Mouse (Mus musculus) CH12.LX (cell line): ENCODE measurements at regions not wholly inside any gene's neighbourhood (a gene's known extent, or its start where the extent isn't known, plus 50 kb on each side); places are given as distances from the start of the nearest gene placed in this dataset.

Experiments
- DNase-seq: peaks from one replicate; pipeline ENCODE4 v3.0.0-alpha.2; 2013; ENCODE audit errors: extremely low read depth
- H3K27ac ChIP-seq: 2 replicates; pipeline ENCODE4 v1.5.1; 2012; ENCODE audit warnings: low read depth, mild to moderate bottlenecking, control low read depth, moderate library complexity; ENCODE audit not compliant: insufficient read depth
- H3K27me3 ChIP-seq: replicated peaks from 2 replicates; pipeline ENCODE3; 2012; ENCODE audit warnings: inconsistent platforms
- H3K36me3 ChIP-seq, 2 experiments: replicated peaks in 1 of 2; 2 replicates each; pipeline versions ENCODE3 to v1.6.1; 2012; ENCODE audit warnings: inconsistent platforms in 1 of 2, low read length in 1 of 2, mild to moderate bottlenecking in 1 of 2, mixed read lengths in 1 of 2, moderate library complexity in 1 of 2; ENCODE audit not compliant: control insufficient read depth in 1 of 2, insufficient read depth in 1 of 2
- H3K4me1 ChIP-seq, 2 experiments: 2 replicates each; pipeline ENCODE4 v1.6.1; 2012; ENCODE audit warnings: inconsistent platforms in 1 of 2, moderate library complexity in 1 of 2; ENCODE audit not compliant: insufficient read depth in 2 of 2, control insufficient read depth in 1 of 2
- H3K4me2 ChIP-seq: 2 replicates; pipeline ENCODE4 v1.6.1; 2012; ENCODE audit warnings: low read depth, mild to moderate bottlenecking, control low read depth; ENCODE audit not compliant: poor library complexity, insufficient read depth, severe bottlenecking
- H3K4me3 ChIP-seq, 3 experiments: fragments of 150-350 bp in 1 of 3; sonication (generic) in 1 of 3; replicated peaks in 1 of 3; 2 replicates each; pipeline versions ENCODE3 to v1.5.1; 2011 to 2012; ENCODE audit warnings: low read depth in 2 of 3, low read length in 2 of 3, mild to moderate bottlenecking in 2 of 3, moderate library complexity in 2 of 3, control low read depth in 1 of 3, improper control_type of control experiment in 1 of 3, inconsistent platforms in 1 of 3, mixed read lengths in 1 of 3; ENCODE audit not compliant: poor library complexity in 1 of 3
- H3K79me2 ChIP-seq: replicated peaks from 2 replicates; pipeline ENCODE4 v1.6.1; 2012; ENCODE audit warnings: mild to moderate bottlenecking, moderate library complexity; ENCODE audit not compliant: control insufficient read depth, poor library complexity, insufficient read depth, severe bottlenecking; ENCODE audit errors: extremely low read depth
- H3K9ac ChIP-seq: 2 replicates; pipeline ENCODE4 v1.6.1; 2012; ENCODE audit warnings: low read depth, mild to moderate bottlenecking, control low read depth, moderate library complexity; ENCODE audit not compliant: insufficient read depth
- H3K9me3 ChIP-seq: replicated peaks from 2 replicates; pipeline ENCODE3; 2012; ENCODE audit warnings: low read length, inconsistent platforms, mixed read lengths
- CHD1 ChIP-seq: IDR thresholded peaks from 2 replicates; pipeline ENCODE4 v1.6.1; 2012; ENCODE audit warnings: low read depth, low read length, improper control_type of control experiment, inconsistent platforms
- CHD2 ChIP-seq: IDR thresholded peaks from 2 replicates; pipeline ENCODE4 v1.6.1; 2011; ENCODE audit warnings: low read length, improper control_type of control experiment
- CTCF ChIP-seq, 2 experiments: IDR thresholded peaks in 1 of 2; conservative IDR thresholded peaks in 1 of 2; 2 replicates each; pipeline ENCODE4 v1.5.1; 2011 to 2012; ENCODE audit warnings: low read depth in 2 of 2, low read length in 2 of 2, improper control_type of control experiment in 1 of 2, inconsistent platforms in 1 of 2, mild to moderate bottlenecking in 1 of 2, moderate library complexity in 1 of 2
- E2F4 ChIP-seq: IDR thresholded peaks from 2 replicates; pipeline ENCODE4 v1.6.1; 2011; ENCODE audit warnings: low read depth, low read length, improper control_type of control experiment; ENCODE audit not compliant: insufficient replicate concordance
- ELF1 ChIP-seq: IDR thresholded peaks from 2 replicates; pipeline ENCODE4 v1.6.1; 2014; ENCODE audit warnings: low read depth, mild to moderate bottlenecking, inconsistent platforms, low read length, improper control_type of control experiment
- EP300 ChIP-seq: IDR thresholded peaks from 2 replicates; pipeline ENCODE4 v1.6.1; 2011; ENCODE audit warnings: low read length, improper control_type of control experiment
- ETS1 ChIP-seq: conservative IDR thresholded peaks from 2 replicates; pipeline ENCODE4 v1.6.1; 2012; ENCODE audit warnings: low read depth, mild to moderate bottlenecking, inconsistent platforms, low read length, improper control_type of control experiment, moderate library complexity
- GABPA ChIP-seq: IDR thresholded peaks from 2 replicates; pipeline ENCODE4 v1.6.1; 2012; ENCODE audit warnings: low read depth, low read length, improper control_type of control experiment, inconsistent platforms; ENCODE audit not compliant: insufficient replicate concordance
- JUN ChIP-seq: IDR thresholded peaks from 2 replicates; pipeline ENCODE4 v1.6.1; 2011; ENCODE audit warnings: low read depth, mild to moderate bottlenecking, low read length, improper control_type of control experiment, moderate library complexity; ENCODE audit not compliant: insufficient read depth
- KAT2A ChIP-seq: IDR thresholded peaks from 2 replicates; pipeline ENCODE4 v1.6.1; 2012; ENCODE audit warnings: low read length, improper control_type of control experiment, inconsistent platforms; ENCODE audit not compliant: insufficient replicate concordance
- MAFK ChIP-seq: IDR thresholded peaks from 2 replicates; pipeline ENCODE4 v1.6.1; 2011; ENCODE audit warnings: low read length, improper control_type of control experiment; ENCODE audit not compliant: insufficient replicate concordance
- MAX ChIP-seq: IDR thresholded peaks from 2 replicates; pipeline ENCODE4 v1.6.1; 2011; ENCODE audit warnings: low read length, improper control_type of control experiment
- MEF2A ChIP-seq: IDR thresholded peaks from 2 replicates; pipeline ENCODE4 v1.6.1; 2014; ENCODE audit warnings: low read depth, mild to moderate bottlenecking, inconsistent platforms, low read length, improper control_type of control experiment, borderline replicate concordance
- MXI1 ChIP-seq: IDR thresholded peaks from 2 replicates; pipeline ENCODE4 v1.6.1; 2011; ENCODE audit warnings: mild to moderate bottlenecking, low read depth, low read length, improper control_type of control experiment
- NELFE ChIP-seq: IDR thresholded peaks from 2 replicates; pipeline ENCODE4 v1.6.1; 2011; ENCODE audit warnings: low read depth, low read length, improper control_type of control experiment
- NRF1 ChIP-seq: IDR thresholded peaks from 2 replicates; pipeline ENCODE4 v1.6.1; 2014; ENCODE audit warnings: low read depth, mild to moderate bottlenecking, inconsistent platforms, low read length, improper control_type of control experiment, moderate library complexity
- PAX5 ChIP-seq: IDR thresholded peaks from 2 replicates; pipeline ENCODE4 v1.6.1; 2012; ENCODE audit warnings: low read length, inconsistent platforms, mixed read lengths
- POLR2A ChIP-seq: IDR thresholded peaks from 2 replicates; pipeline ENCODE4 v1.6.1; 2011; ENCODE audit warnings: low read depth, mild to moderate bottlenecking, improper control_type of control experiment, low read length
- POLR2AphosphoS2 ChIP-seq: IDR thresholded peaks from 2 replicates; pipeline ENCODE4 v1.6.1; 2011; ENCODE audit warnings: low read depth, low read length, improper control_type of control experiment
- RCOR1 ChIP-seq: conservative IDR thresholded peaks from 2 replicates; pipeline ENCODE4 v1.6.1; 2012; ENCODE audit warnings: low read depth, mild to moderate bottlenecking, inconsistent platforms, low read length, improper control_type of control experiment
- SIN3A ChIP-seq: IDR thresholded peaks from 2 replicates; pipeline ENCODE4 v1.6.1; 2012; ENCODE audit warnings: low read length, improper control_type of control experiment, inconsistent platforms
- SMC3 ChIP-seq: IDR thresholded peaks from 2 replicates; pipeline ENCODE4 v1.6.1; 2011; ENCODE audit warnings: low read depth, low read length, improper control_type of control experiment
- TBP ChIP-seq: conservative IDR thresholded peaks from 2 replicates; pipeline ENCODE4 v1.6.1; 2011; ENCODE audit warnings: low read depth, low read length, improper control_type of control experiment
- TCF12 ChIP-seq: IDR thresholded peaks from 2 replicates; pipeline ENCODE4 v1.6.1; 2014; ENCODE audit warnings: low read depth, mild to moderate bottlenecking, inconsistent platforms, low read length, improper control_type of control experiment
- UBTF ChIP-seq: IDR thresholded peaks from 2 replicates; pipeline ENCODE4 v1.6.1; 2012; ENCODE audit warnings: low read depth, mild to moderate bottlenecking, inconsistent platforms, low read length, improper control_type of control experiment, moderate library complexity
- USF1 ChIP-seq: IDR thresholded peaks from 2 replicates; pipeline ENCODE4 v1.6.1; 2014; ENCODE audit warnings: low read depth, mild to moderate bottlenecking, inconsistent platforms, low read length, improper control_type of control experiment
- USF2 ChIP-seq: conservative IDR thresholded peaks from 2 replicates; pipeline ENCODE4 v1.6.1; 2011; ENCODE audit warnings: low read depth, low read length, improper control_type of control experiment
- ZMIZ1 ChIP-seq: IDR thresholded peaks from 2 replicates; pipeline ENCODE4 v1.6.1; 2012; ENCODE audit warnings: low read depth, mild to moderate bottlenecking, inconsistent platforms, low read length, improper control_type of control experiment
- ZNF384 ChIP-seq: IDR thresholded peaks from 2 replicates; pipeline ENCODE4 v1.6.1; 2012; ENCODE audit warnings: low read depth, low read length, improper control_type of control experiment, inconsistent platforms
- dilution Hi-C: fragments of 300-500 bp; cut with MboI; formaldehyde crosslinking; loops from 2 replicates; pipeline ENCODE4 v1.14.3; 2020; ENCODE audit warnings: low sequenced_read_pairs; ENCODE audit not compliant: extremely low pct_unique_long_range_greater_than_20kb, extremely low pct_ligation_motif_present
- in situ Hi-C: fragments of 300-500 bp; cut with MboI; formaldehyde crosslinking; loops from 3 replicates; pipeline ENCODE4 v1.14.3; 2019; ENCODE audit warnings: low sequenced_read_pairs, low pct_ligation_motif_present, low pct_unique_long_range_greater_than_20kb, mixed read lengths

DNA sequence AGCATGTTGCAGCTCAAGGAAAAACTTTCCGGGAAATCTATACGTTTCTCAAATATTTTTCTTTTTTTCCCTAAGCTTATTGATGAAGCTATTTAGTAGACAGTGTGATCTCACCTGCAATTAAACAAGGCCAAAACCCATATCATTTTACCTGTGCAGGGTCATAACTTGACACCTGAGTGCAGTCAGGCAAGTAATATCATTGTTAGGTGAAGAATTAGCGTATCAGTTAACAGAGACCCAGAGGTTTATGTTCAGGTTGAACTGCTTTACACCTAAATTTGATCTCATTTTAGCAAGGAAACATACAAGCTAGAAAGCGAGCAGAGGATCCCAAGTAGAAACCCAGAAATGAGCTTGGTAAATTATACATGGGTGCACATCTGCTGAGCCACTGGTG lies 178.6 kb upstream of the Hcn1 start:
- Histone ChIP-seq H3K4me2 (no peak overlapping the region), H3K4me1 (no peaks in the 10 kb centered on the region), H3K9ac (no peak overlapping the region), H3K79me2 (no peaks in the 10 kb centered on the region), H3K27ac (no peak overlapping the region), H3K4me3 (no peak overlapping the region), H3K27me3 (no peaks in the 10 kb centered on the region), H3K36me3 (no peaks in the 10 kb centered on the region), H3K9me3 (peaks cover 37% of the 10 kb centered on the region)
- in situ Hi-C loops: no loop called here
- dilution Hi-C loops: no loop called here
- no peak for DNase-seq
- TF ChIP-seq SIN3A: no peak
- TF ChIP-seq JUN: no peak
- TF ChIP-seq MAX: no peak
- TF ChIP-seq ETS1: no peak
- no peak for TF ChIP-seq RCOR1
- no peak for TF ChIP-seq UBTF
- no peak for TF ChIP-seq SMC3
- no peak for TF ChIP-seq USF2
- no peak for TF ChIP-seq POLR2A
- TF ChIP-seq GABPA: no peak
- TF ChIP-seq KAT2A: no peak
- TF ChIP-seq TCF12: no peak
- TF ChIP-seq ZMIZ1: no peak
- no peak for TF ChIP-seq ZNF384
- TF ChIP-seq EP300: no peak
- no peak for TF ChIP-seq MEF2A
- TF ChIP-seq CHD1: no peak
- no peak for TF ChIP-seq PAX5

DNA sequence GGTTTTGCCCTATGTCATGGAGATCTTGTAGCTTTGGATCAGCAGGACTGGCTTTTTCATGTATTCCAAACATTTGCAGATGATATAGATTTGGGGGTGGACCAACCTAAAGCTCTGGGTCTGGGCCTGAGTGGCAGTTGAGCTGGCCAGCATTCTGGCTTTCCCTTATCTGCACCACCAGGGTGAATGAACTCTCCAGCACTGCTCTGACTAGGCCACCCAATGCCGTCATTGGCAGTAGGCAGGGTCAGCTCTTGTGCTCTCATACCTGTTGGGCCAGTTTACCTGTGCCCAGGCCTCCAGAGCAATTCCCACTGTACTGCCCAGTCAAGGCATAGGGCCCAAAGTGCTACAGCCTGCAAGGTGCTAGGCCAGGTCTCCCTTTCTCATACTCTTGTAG lies 177.1 kb upstream of the Hcn1 start:
- Histone ChIP-seq H3K9me3 (peaks cover 41% of the 10 kb centered on the region), H3K4me3 (no peak overlapping the region), H3K36me3 (no peaks in the 10 kb centered on the region), H3K27ac (no peak overlapping the region), H3K4me1 (no peaks in the 10 kb centered on the region), H3K79me2 (no peaks in the 10 kb centered on the region), H3K9ac (no peak overlapping the region), H3K4me2 (no peak overlapping the region), H3K27me3 (no peaks in the 10 kb centered on the region)
- no peak for DNase-seq
- TF ChIP-seq MXI1 (no peak), NRF1 (no peak), USF2 (no peak), USF1 (no peak), CTCF (conservative IDR thresholded peaks at IDR 0.05 in 1 of 2, IDR thresholded peaks at IDR 0.05 in 1 of 2; ENCODE audit: low read depth in 2 of 2, low read length in 2 of 2) (no peak), ETS1 (no peak), TCF12 (no peak), RCOR1 (no peak), TBP (no peak), E2F4 (no peak), UBTF (no peak), NELFE (no peak), ELF1 (no peak), SIN3A (no peak), POLR2AphosphoS2 (no peak), MAFK (no peak), MAX (no peak), JUN (no peak), CHD2 (no peak), CHD1 (no peak)
- dilution Hi-C loops: no loop called here
- in situ Hi-C loops: no loop called here
